In genomic region chr1:128753427-128754012, GRCm38 (mm10) we compare ENCODE assay signal across 19 mouse cellular contexts.
A peak's percentile ranks its signal among the peaks of the same experiment; 100 is the strongest.
DNase-seq lines count a peak whose midpoint lies in the region; ATAC-seq and TF ChIP-seq lines count a peak whose summit lies in the region.
"Had no signal": no experiment of that assay in that cellular context is flagged by ENCODE, and none has a peak within 500 bp of the region (broad histone marks: within the 10 kb centered on the region; RNA-seq: fewer than 3 reads in every experiment).

No protein-coding gene starts in this region.

- intact Hi-C loops in gastrocnemius, adult 2 months (cut with DNase I) = no loop called here

- no peak overlapping the region for H3K27ac ChIP-seq in forebrain, embryonic 12.5 days
- H3K27ac ChIP-seq in forebrain, postnatal 0 days (ENCODE audit: low read depth, low read length) = no peak overlapping the region
- no peak overlapping the region for H3K27ac ChIP-seq in hindbrain, embryonic 12.5 days
- no peak overlapping the region for H3K27ac ChIP-seq in hindbrain, embryonic 14.5 days
- no peak overlapping the region for H3K27ac ChIP-seq in gastrocnemius, adult 2 months
- H3K27ac ChIP-seq: embryonic facial prominence, embryonic 12.5 days; heart, embryonic 10.5 days; intestine, embryonic 15.5 days had no signal

- H3K9ac ChIP-seq in forebrain, embryonic 12.5 days = no peak overlapping the region
- H3K9ac ChIP-seq in forebrain, postnatal 0 days = no peak overlapping the region
- no peak overlapping the region for H3K9ac ChIP-seq in hindbrain, embryonic 12.5 days
- no peak overlapping the region for H3K9ac ChIP-seq in hindbrain, embryonic 14.5 days
- H3K9ac ChIP-seq: embryonic facial prominence, embryonic 12.5 days; intestine, embryonic 15.5 days had no signal

- WGBS in forebrain, embryonic 12.5 days = 44% methylated on average over 3 of the region's 3 CpGs
- 36% methylated on average over 3 of the region's 3 CpGs for WGBS in forebrain, postnatal 0 days
- WGBS in hindbrain, embryonic 12.5 days = 49% methylated on average over 3 of the region's 3 CpGs
- WGBS in hindbrain, embryonic 14.5 days = 44% methylated on average over 3 of the region's 3 CpGs

- no peaks in the 10 kb centered on the region for H3K9me3 ChIP-seq in forebrain, embryonic 12.5 days
- no peaks in the 10 kb centered on the region for H3K9me3 ChIP-seq in forebrain, postnatal 0 days (ENCODE audit: low read length)
- H3K9me3 ChIP-seq in hindbrain, embryonic 12.5 days (replicated peaks) = no peaks in the 10 kb centered on the region
- no peaks in the 10 kb centered on the region for H3K9me3 ChIP-seq in hindbrain, embryonic 14.5 days (ENCODE audit: control insufficient read depth, low read length)
- H3K9me3 ChIP-seq: embryonic facial prominence, embryonic 12.5 days; heart, embryonic 10.5 days; intestine, embryonic 15.5 days had no signal

- H3K27me3 ChIP-seq in forebrain, embryonic 12.5 days = no peaks in the 10 kb centered on the region
- H3K27me3 ChIP-seq in forebrain, postnatal 0 days (ENCODE audit: insufficient read depth, low read length) = no peaks in the 10 kb centered on the region
- H3K27me3 ChIP-seq in hindbrain, embryonic 12.5 days = no peaks in the 10 kb centered on the region
- H3K27me3 ChIP-seq in hindbrain, embryonic 14.5 days (ENCODE audit: control insufficient read depth, insufficient read depth, low read length) = no peaks in the 10 kb centered on the region
- H3K27me3 ChIP-seq: embryonic facial prominence, embryonic 12.5 days; intestine, embryonic 15.5 days had no signal

- no peak overlapping the region for H3K4me2 ChIP-seq in forebrain, embryonic 12.5 days
- no peak overlapping the region for H3K4me2 ChIP-seq in forebrain, postnatal 0 days (ENCODE audit: low read depth)
- no peak overlapping the region for H3K4me2 ChIP-seq in hindbrain, embryonic 12.5 days (replicated peaks)
- H3K4me2 ChIP-seq in hindbrain, embryonic 14.5 days (replicated peaks) = no peak overlapping the region
- H3K4me2 ChIP-seq: embryonic facial prominence, embryonic 12.5 days; intestine, embryonic 15.5 days had no signal

- DNase-seq in forebrain, postnatal 0 days = no peak
- no peak for DNase-seq in hindbrain, embryonic 14.5 days (ENCODE audit: low spot score)
- peak; percentile 42 for DNase-seq in retina, postnatal 1 day
- no peak for DNase-seq in retina, embryonic 14.5 days (ENCODE audit: low spot score)
- DNase-seq in naive thymus-derived CD4-positive, alpha-beta T cell, adult 2 months (ENCODE audit: low read depth) = peak; percentile 27
- no peak for DNase-seq in gastrocnemius, adult 2 months
- DNase-seq: adrenal gland, postnatal 10 days; cerebellum, adult 11-12 months; cerebellum, adult 9-10 months; cerebellum, postnatal 25 days; gastrocnemius, postnatal 25 days; heart, postnatal 10 days; heart, postnatal 4 days had no signal

- no peaks in the 10 kb centered on the region for H3K36me3 ChIP-seq in forebrain, embryonic 12.5 days (replicated peaks)
- H3K36me3 ChIP-seq in forebrain, postnatal 0 days (ENCODE audit: insufficient read depth) = no peaks in the 10 kb centered on the region
- no peaks in the 10 kb centered on the region for H3K36me3 ChIP-seq in hindbrain, embryonic 12.5 days
- no peaks in the 10 kb centered on the region for H3K36me3 ChIP-seq in hindbrain, embryonic 14.5 days (replicated peaks; ENCODE audit: control insufficient read depth, insufficient read depth)
- H3K36me3 ChIP-seq: embryonic facial prominence, embryonic 12.5 days; heart, embryonic 10.5 days; intestine, embryonic 15.5 days had no signal

- no peak overlapping the region for H3K4me3 ChIP-seq in forebrain, embryonic 12.5 days (replicated peaks)
- H3K4me3 ChIP-seq in forebrain, postnatal 0 days (ENCODE audit: low read depth, low read length) = no peak overlapping the region
- H3K4me3 ChIP-seq in hindbrain, embryonic 12.5 days = no peak overlapping the region
- H3K4me3 ChIP-seq in hindbrain, embryonic 14.5 days (replicated peaks; ENCODE audit: low read length) = no peak overlapping the region
- no peak overlapping the region for H3K4me3 ChIP-seq in gastrocnemius, adult 2 months
- H3K4me3 ChIP-seq: embryonic facial prominence, embryonic 12.5 days; heart, embryonic 10.5 days; intestine, embryonic 15.5 days had no signal

- peak; percentile 31 for ATAC-seq in forebrain, embryonic 12.5 days (ENCODE audit: low FRiP score)
- no peak for ATAC-seq in forebrain, postnatal 0 days
- ATAC-seq in hindbrain, embryonic 12.5 days (ENCODE audit: low FRiP score) = 0 out of 2 replicates have a peak, but pooled peaks have one; percentile 54
- no peak for ATAC-seq in hindbrain, embryonic 14.5 days (ENCODE audit: low FRiP score)
- ATAC-seq: forebrain, embryonic 16.5 days; intestine, embryonic 15.5 days had no signal

- H3K4me1 ChIP-seq in forebrain, embryonic 12.5 days = peaks cover 9% of the 10 kb centered on the region
- H3K4me1 ChIP-seq in forebrain, postnatal 0 days (ENCODE audit: insufficient read depth) = no peaks in the 10 kb centered on the region
- peaks cover 5% of the 10 kb centered on the region; the same call in 1 of the 2 replicates for H3K4me1 ChIP-seq in hindbrain, embryonic 12.5 days
- no peaks in the 10 kb centered on the region for H3K4me1 ChIP-seq in hindbrain, embryonic 14.5 days (replicated peaks; ENCODE audit: control insufficient read depth, insufficient read depth, low read length)
- H3K4me1 ChIP-seq: embryonic facial prominence, embryonic 12.5 days; heart, embryonic 10.5 days; intestine, embryonic 15.5 days had no signal

- TF ChIP-seq CTCF in forebrain, postnatal 0 days (IDR thresholded peaks at IDR 0.05; ENCODE audit: low read depth) = no peak
- TF ChIP-seq CTCF in gastrocnemius, adult 2 months (IDR thresholded peaks at IDR 0.05) = no peak

Comparison
In these comparisons a context has a peak if more than half of its experiments do, and no peak if none do; other contexts are left out.
1. ATAC-seq: peak in forebrain, embryonic 12.5 days (single experiment) and hindbrain, embryonic 12.5 days (single experiment); none in forebrain, postnatal 0 days (single experiment) and hindbrain, embryonic 14.5 days (single experiment).
2. DNase-seq: peak in retina, postnatal 1 day (single experiment) and naive thymus-derived CD4-positive, alpha-beta T cell, adult 2 months (single experiment); none in forebrain, postnatal 0 days (single experiment), hindbrain, embryonic 14.5 days (single experiment), retina, embryonic 14.5 days (single experiment) and gastrocnemius, adult 2 months (single experiment).